Mouse (Mus musculus) embryonic stem cell, embryonic (primary cell): ENCODE results near the gene Trp53bp2.

Source experiments
- CTCF ChIA-PET, 4 experiments: fragments of 300-600 bp in 2 of 4; fragments of 350-600 bp in 2 of 4; sonication (Branson Sonifier 250); formaldehyde crosslinking; loops; one replicate each; lab custom pipeline; 2022; ENCODE audit warnings: inconsistent platforms in 2 of 4; lab: Charles Lee
- POLR2A ChIA-PET, 4 experiments: fragments of 300-600 bp in 2 of 4; fragments of 350-600 bp in 2 of 4; sonication (Branson Sonifier 250); formaldehyde crosslinking; loops; one replicate each; lab custom pipeline; 2022; ENCODE audit warnings: antibody characterized with exemption in 4 of 4, inconsistent platforms in 1 of 4; lab: Charles Lee

Gene Trp53bp2

GRCm38 (mm10) chr1:182398171-182398570 is 10.8 kb upstream of the Trp53bp2 start:
- ChIA-PET CTCF (no interaction called here), POLR2A (interaction anchor here in 1 of 4 experiments (1.4 kb wide), 1 partner anchor 10 kb away, joined by 4 read pairs; the partner anchor contains the start of gene Trp53bp2)

- POLR2A ChIA-PET, result interaction anchor here (0.8 to 2.2 kb wide), 6 partner anchors 9 to 57 kb away, joined by 3 to 6 read pairs (median 4); partner anchors contain the start of genes Trp53bp2 (in 3 of the 4) and Fbxo28 (in 1 of the 4)
- CTCF ChIA-PET, result interaction anchor here in 1 of 4 experiments (0.5 kb wide), 1 partner anchor 304 kb away, joined by 3 read pairs; no protein-coding TSS in a partner anchor
Observed at GRCm38 (mm10) chr1:182398780-182399179, 10.2 kb upstream of the Trp53bp2 start.

GRCm38 (mm10) chr1:182399205-182399604 is 9.8 kb upstream of the Trp53bp2 start:
- CTCF ChIA-PET, result interaction anchor here in 2 of 4 experiments (0.5 to 1.2 kb wide), 2 partner anchors 9 to 305 kb away, joined by 3 read pairs; partner anchors contain the start of gene Trp53bp2 (in 1 of the 2)
- POLR2A ChIA-PET, result interaction anchor here (0.8 to 2.2 kb wide), 6 partner anchors 9 to 58 kb away, joined by 3 to 6 read pairs (median 4); partner anchors contain the start of genes Trp53bp2 (in 3 of the 4) and Fbxo28 (in 1 of the 4)

- ChIA-PET POLR2A (interaction anchor here in 3 of 4 experiments (0.8 to 2.2 kb wide), 5 partner anchors 8 to 58 kb away, joined by 3 to 6 read pairs (median 5); partner anchors contain the start of genes Trp53bp2 (in 2 of the 3) and Fbxo28 (in 1 of the 3)), CTCF (interaction anchor here in 1 of 4 experiments (1.2 kb wide), 1 partner anchor 9 kb away, joined by 3 read pairs; the partner anchor contains the start of gene Trp53bp2)
Observed at GRCm38 (mm10) chr1:182399908-182400307, 9.1 kb upstream of the Trp53bp2 start.

- POLR2A ChIA-PET, result interaction anchor here in 2 of 4 experiments (0.6 to 0.7 kb wide), 3 partner anchors 10 to 314 kb away, joined by 3 to 7 read pairs (median 3); no protein-coding TSS in a partner anchor
- CTCF ChIA-PET, result interaction anchor here in 1 of 4 experiments (0.6 kb wide), 1 partner anchor 84 kb away, joined by 3 read pairs; no protein-coding TSS in a partner anchor
Observed at GRCm38 (mm10) chr1:182403076-182403475, 5.9 kb upstream of the Trp53bp2 start.

- POLR2A ChIA-PET, result interaction anchor here (0.6 to 1.3 kb wide), 5 partner anchors 10 to 122 kb away, joined by 3 to 8 read pairs (median 4); partner anchors contain the start of gene Fbxo28 (in 1 of the 4)
- CTCF ChIA-PET, result interaction anchor here in 1 of 4 experiments (0.7 kb wide), 1 partner anchor 9 kb away, joined by 10 read pairs; no protein-coding TSS in a partner anchor
Observed at GRCm38 (mm10) chr1:182406621-182407020, 2.4 kb upstream of the Trp53bp2 start.

GRCm38 (mm10) chr1:182408243-182408642 is 729 bp upstream of the Trp53bp2 start:
- CTCF ChIA-PET, result interaction anchor here (0.6 to 1.7 kb wide), 10 partner anchors 8 to 1916 kb away, joined by 3 to 6 read pairs (median 3); partner anchors contain the start of gene Fbxo28 (in 1 of the 4)
- POLR2A ChIA-PET, result interaction anchor here (0.6 to 2.8 kb wide), 46 partner anchors 8 to 889 kb away, joined by 3 to 12 read pairs (median 4); partner anchors contain the start of genes Fbxo28 (in 3 of the 4), Brox (in 1 of the 4), Capn8 (in 1 of the 4) and Srp9 (in 1 of the 4)

- ChIA-PET POLR2A (interaction anchor here (0.6 to 2.8 kb wide), 35 partner anchors 8 to 888 kb away, joined by 3 to 12 read pairs (median 4); partner anchors contain the start of genes Fbxo28 (in 3 of the 4), Brox (in 1 of the 4) and Capn8 (in 1 of the 4)), CTCF (interaction anchor here in 3 of 4 experiments (0.7 to 1.7 kb wide), 5 partner anchors 10 to 1014 kb away, joined by 3 to 6 read pairs (median 3); no protein-coding TSS in a partner anchor)
Observed at GRCm38 (mm10) chr1:182409401-182410173, 615 bp downstream of the Trp53bp2 start.

- CTCF ChIA-PET, result no interaction called here
- POLR2A ChIA-PET, result interaction anchor here in 1 of 4 experiments (0.9 kb wide), 2 partner anchors 10 to 71 kb away, joined by 3 read pairs; partner anchors contain the start of gene Fbxo28
Observed at GRCm38 (mm10) chr1:182412586-182413270, 3.8 kb downstream of the Trp53bp2 start.

GRCm38 (mm10) chr1:182419481-182419880 is 10.5 kb downstream of the Trp53bp2 start:
- CTCF ChIA-PET, result no interaction called here
- POLR2A ChIA-PET, result interaction anchor here in 3 of 4 experiments (1.2 to 1.3 kb wide), 3 partner anchors 10 to 11 kb away, joined by 4 to 7 read pairs (median 4); partner anchors contain the start of gene Trp53bp2 (in 2 of the 3)

GRCm38 (mm10) chr1:182424274-182424673 is 15.3 kb downstream of the Trp53bp2 start:
- ChIA-PET CTCF (no interaction called here), POLR2A (interaction anchor here in 1 of 4 experiments (0.7 to 2.2 kb wide), 2 partner anchors 16 to 1207 kb away, joined by 3 to 9 read pairs; partner anchors contain the start of gene Trp53bp2)

GRCm38 (mm10) chr1:182425176-182425575 is 16.2 kb downstream of the Trp53bp2 start:
- ChIA-PET CTCF (interaction anchor here in 1 of 4 experiments (0.6 to 1.1 kb wide), 3 partner anchors 64 to 941 kb away, joined by 3 read pairs; no protein-coding TSS in a partner anchor), POLR2A (interaction anchor here in 2 of 4 experiments (1.0 to 2.5 kb wide), 7 partner anchors 9 to 84 kb away, joined by 4 to 10 read pairs (median 5); partner anchors contain the start of genes Fbxo28 (in 1 of the 2) and Trp53bp2 (in 1 of the 2))

- CTCF ChIA-PET, result interaction anchor here in 1 of 4 experiments (0.6 kb wide), 1 partner anchor 909 kb away, joined by 4 read pairs; no protein-coding TSS in a partner anchor
Observed at GRCm38 (mm10) chr1:182426444-182426843, 17.5 kb downstream of the Trp53bp2 start.

GRCm38 (mm10) chr1:182427426-182427825 is 18.5 kb downstream of the Trp53bp2 start:
- ChIA-PET CTCF (no interaction called here), POLR2A (interaction anchor here in 1 of 4 experiments (2.5 kb wide), 1 partner anchor 11 kb away, joined by 10 read pairs; no protein-coding TSS in a partner anchor)

More at GRCm38 (mm10) chr1:182426444-182426843, 17.5 kb downstream of the Trp53bp2 start:
- POLR2A ChIA-PET, result interaction anchor here in 3 of 4 experiments (0.6 to 2.5 kb wide), 8 partner anchors 8 to 85 kb away, joined by 3 to 10 read pairs (median 4); partner anchors contain the start of genes Fbxo28 (in 1 of the 3) and Trp53bp2 (in 1 of the 3)

GRCm38 (mm10) chr1:182429826-182430225 is 20.9 kb downstream of the Trp53bp2 start:
- CTCF ChIA-PET, result no interaction called here
- POLR2A ChIA-PET, result no interaction called here

GRCm38 (mm10) chr1:182430676-182431075 is 21.7 kb downstream of the Trp53bp2 start:
- ChIA-PET POLR2A (interaction anchor here in 1 of 4 experiments (1.5 kb wide), 1 partner anchor 22 kb away, joined by 5 read pairs; the partner anchor contains the start of gene Trp53bp2), CTCF (interaction anchor here in 1 of 4 experiments (0.7 kb wide), 1 partner anchor 9 kb away, joined by 3 read pairs; no protein-coding TSS in a partner anchor)

- POLR2A ChIA-PET, result interaction anchor here in 1 of 4 experiments (1.5 kb wide), 1 partner anchor 24 kb away, joined by 5 read pairs; the partner anchor contains the start of gene Trp53bp2
- CTCF ChIA-PET, result interaction anchor here in 2 of 4 experiments (0.8 to 0.9 kb wide), 2 partner anchors 11 to 59 kb away, joined by 3 read pairs; no protein-coding TSS in a partner anchor
Observed at GRCm38 (mm10) chr1:182432059-182432458, 23.1 kb downstream of the Trp53bp2 start.
